Mouse (Mus musculus) neutrophil, adult 5-6 weeks (primary cell): ENCODE data around the gene Chmp4b. TPM values are rescaled to one million over a fixed set of nuclear protein-coding genes. Genes with fewer than 3 reads are reported as not detected.

Experiments
- ATAC-seq: fragments of 151-379, 151-347 bp; 2 replicates; pipeline ENCODE4 v1.8.0; 2017; ENCODE audit warnings: mild to moderate bottlenecking, moderate TSS enrichment; ENCODE audit not compliant: insufficient number of reproducible peaks, poor library complexity, low FRiP score, severe bottlenecking; ENCODE audit errors: extremely low read depth
- total RNA-seq: library from RNA; stranded (forward); fragments of 200-1000 nt; gene quantifications from 2 replicates; pipeline ENCODE4 v1.2.3, GENCODE M21; 2017

Gene Chmp4b
- total RNA-seq: 151 and 159 TPM in 2 replicates

DNA sequence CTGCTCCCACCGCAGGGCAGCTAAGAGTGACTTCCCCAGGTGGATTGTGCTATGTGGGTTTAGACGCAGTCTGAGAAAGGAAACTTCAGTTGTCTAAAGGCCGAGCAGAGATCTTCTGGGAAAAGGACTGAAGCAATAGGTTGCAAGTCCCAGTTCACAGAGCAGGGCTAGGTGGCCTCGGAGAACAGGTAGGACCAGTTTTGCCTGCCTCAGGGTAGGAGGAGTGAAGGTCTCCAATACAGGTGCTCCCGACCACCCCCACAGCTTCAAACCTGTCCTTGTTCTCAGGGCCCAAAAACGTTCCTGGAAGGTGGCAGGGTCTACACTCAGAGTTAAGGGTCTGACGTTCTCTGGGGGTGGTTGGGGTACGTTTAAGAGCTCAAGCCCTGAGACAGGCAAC lies at the start of gene Chmp4b:
TSS of gene Chmp4b (plus strand) at position 343 of the 400 bp plus-strand sequence.
- ATAC-seq: no peak

DNA sequence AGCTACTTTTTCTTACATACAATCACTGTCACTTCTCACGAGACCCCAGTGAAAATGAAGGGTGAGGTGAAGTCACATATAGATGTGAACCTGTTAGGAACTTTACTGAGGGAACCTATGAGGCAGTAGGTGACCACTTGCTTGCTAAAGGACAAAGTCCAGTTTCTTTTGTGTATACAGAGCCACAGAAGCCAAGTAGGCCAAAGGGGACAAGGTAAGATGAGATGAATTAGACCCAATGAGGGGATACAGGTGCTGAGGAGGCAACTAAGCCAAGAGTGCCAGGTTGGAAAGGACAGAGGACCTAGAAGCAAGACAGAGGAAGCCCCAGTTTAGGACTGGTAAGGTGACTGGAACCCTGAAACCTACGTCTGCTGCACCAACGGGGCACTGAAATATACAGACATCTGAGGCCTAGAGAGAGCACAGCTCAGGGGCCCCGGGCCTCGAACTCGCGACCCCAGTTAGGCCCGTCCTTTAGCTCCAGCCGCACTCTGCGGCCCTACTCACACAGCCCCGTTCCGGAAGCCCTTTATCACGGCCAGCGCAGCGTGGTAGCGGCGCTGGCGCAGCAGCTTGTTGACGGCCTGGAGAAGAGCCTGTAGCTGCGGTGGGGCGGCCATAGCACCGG lies 48.4 kb upstream of the Chmp4b start:
- no peak for ATAC-seq

DNA sequence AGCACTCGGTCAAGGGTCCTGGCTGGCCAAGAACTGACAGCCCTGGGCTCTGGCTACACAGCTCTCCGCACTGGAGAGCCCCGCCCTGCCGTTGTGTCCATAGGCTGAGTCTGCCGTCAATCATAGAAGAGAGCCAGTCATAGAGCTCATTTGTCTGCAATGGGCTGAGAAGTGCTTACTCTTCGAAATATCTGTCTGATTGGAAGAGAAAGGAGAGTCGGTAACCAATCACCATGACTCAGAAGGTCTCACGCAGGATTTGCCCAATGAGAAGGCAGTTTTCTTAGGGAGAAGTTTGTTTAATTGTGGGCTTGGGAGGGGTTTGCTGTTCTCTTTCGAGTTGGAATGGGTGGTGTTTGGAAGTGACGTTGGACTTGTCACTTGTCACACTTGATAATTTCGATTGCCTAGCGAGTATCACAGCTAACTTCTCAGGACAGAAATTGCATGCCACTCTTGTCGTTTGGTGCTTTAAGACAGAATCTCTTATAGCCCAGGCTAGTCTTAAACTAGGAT lies 47.8 kb upstream of the Chmp4b start, which contains the start of gene Pxmp4:
TSS of gene Pxmp4 (minus strand) at position 71 of the 516 bp plus-strand sequence.
- peak; percentile 96 for ATAC-seq

DNA sequence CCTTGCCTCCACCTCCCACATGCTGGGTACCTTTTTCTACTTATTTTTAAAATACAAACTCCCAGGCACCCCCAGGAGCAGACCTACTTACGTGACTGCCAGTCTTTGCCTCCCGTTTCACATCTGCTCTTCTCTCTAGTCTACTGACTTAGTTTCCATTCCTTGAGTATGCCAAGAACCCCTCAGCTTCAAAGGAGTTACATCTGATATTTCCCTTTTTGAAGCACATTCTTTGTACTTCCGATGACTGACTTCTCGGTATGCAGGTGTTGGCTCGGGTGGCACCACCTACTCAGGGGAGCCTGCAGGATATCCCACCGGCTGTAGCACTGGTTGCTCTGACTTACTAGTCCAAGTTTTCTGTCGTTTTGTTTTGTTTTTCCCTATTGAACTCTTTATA lies 47.3 kb upstream of the Chmp4b start:
- ATAC-seq: no peak

DNA sequence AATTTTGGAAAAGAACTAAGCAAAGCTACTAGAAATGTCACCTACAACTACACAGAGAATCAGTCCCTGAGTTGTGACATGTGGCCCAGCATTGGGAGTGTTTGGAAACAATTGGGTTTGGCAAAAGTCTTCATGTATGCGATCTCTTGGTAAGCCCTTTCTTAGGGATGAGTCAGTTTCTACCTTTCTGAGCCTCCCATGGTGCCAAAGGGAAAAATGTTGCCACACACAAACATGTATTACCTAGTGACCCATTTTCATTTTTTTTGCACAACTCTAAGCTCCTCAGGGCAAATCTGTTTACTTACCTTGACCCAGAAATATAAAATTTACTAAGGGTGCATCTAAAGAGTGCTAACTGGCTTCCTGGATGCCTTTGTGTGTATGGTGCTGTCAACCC lies 44.5 kb upstream of the Chmp4b start:
- ATAC-seq: no peak

DNA sequence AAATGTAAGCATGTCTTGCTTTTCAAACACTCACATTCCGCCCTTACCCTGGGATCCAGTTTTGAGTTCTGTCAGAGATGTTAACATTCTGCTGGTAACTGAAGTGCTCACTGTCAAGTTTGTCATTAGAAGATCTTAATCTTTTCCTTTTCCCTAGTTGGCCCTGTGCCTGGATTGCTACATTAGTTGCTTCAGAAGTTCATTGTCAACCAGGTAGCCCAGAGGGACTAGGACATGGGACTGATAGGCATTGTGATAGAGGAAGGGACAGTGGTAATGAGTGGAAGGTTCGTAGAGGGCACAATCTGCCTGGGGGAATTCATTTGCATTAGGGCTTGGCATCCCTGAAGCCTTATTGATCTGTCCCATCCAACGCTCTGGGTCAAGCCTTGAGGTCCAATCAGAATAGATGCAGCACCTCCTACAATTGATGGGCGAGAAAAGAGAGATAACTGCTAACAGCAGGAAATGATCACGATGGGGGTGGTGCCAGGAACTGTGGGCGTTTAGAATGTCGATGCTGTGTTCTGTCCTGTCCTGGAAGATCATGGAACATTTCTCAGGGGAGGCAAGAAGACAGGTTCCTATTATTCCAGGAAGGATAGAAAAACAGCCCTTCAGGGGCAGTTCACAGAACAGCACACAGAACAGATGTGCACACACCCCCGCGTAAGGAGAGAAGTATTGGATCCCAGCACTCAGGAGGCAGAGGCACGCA lies 42.3 kb upstream of the Chmp4b start:
- no peak for ATAC-seq

DNA sequence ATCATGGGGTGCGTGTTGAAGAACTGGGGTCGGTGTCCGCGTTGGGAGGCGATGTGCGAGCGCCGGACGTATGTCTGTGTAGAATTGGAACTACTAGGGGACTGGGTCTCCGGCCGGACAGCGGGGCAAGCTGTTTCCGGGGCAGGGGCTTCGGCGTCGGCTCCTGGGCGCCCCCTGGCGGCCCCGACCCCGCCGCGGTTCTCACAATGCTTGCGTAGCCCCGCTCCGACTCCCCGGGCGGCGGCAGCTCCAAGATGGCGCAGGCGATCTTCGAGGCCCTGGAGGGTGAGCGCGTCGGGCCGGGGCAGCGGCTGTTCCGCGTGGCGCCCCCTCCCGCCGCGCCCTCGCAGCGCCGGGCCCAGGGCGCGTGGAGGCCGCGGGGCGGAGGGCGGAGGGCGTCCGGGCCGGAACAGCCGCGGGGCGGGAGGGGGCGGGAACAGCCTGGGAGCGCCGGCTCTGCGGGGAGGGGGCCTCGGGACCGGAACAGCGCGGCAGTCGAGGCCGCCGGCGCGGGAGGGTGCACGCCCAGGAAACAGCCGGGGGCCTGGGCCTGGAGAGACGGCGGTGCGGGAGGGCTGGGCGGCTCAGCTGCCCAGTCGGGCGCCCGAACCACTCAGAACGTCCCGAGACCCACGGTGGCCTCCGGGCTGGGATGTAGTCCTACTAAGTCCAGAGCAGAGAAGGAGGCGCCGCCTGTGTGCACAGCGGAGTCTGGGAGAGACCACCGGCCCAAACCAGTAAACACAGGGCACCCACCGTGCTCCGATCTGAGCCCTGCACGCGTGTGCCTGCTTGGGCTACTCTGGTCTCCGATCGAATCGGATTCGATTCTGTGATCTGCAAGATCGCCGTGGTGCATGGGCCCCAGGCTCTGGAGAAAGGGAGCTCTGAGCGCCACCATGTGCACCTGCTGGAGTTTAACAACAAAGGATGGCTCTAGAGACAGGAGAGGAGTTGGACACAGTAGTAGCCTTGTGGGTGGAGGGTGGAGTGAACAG lies 38.1 kb upstream of the Chmp4b start, which contains the start of the genes Zfp341 and 4930519P11Rik:
TSS of gene Zfp341 (plus strand) at position 180 of the 998 bp plus-strand sequence.
TSS of gene 4930519P11Rik (minus strand) at position 320 of the 998 bp plus-strand sequence.
- ATAC-seq: peak; percentile 80

DNA sequence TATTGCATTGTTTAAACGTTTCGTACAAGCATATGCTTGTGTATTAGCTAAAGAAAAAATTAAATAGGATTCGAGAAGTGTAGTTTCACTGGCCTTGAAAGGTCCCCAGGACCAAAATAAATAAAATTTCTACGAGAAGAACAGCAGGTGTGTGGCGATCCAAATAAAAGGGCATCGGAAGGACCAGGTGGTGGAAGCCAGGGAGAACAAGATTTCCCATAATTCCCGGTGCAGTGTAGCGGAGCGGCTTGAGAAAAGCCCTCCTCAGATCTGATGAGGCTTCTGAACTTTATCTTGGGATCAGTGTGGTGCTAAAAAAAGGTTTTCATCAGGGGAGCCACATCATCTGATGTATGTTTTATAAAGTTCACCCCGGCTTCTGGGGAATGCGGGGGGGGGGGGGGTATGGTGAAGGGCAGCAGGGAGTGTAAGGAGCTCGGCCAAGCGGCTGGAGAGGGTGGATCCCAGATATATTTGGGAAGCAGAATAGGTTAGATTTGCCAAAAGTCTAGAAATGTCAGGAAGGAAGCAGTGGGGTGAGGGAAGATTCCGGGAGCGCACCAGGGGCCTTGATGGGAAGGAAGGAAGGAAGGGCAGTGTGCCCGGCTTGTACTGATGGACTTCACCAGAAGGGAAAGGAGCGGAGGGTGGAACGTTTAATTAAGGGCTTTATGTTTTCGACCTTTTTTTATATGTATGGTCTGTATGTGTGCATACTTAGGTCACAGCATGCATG lies 36.5 kb upstream of the Chmp4b start:
- no peak for ATAC-seq

DNA sequence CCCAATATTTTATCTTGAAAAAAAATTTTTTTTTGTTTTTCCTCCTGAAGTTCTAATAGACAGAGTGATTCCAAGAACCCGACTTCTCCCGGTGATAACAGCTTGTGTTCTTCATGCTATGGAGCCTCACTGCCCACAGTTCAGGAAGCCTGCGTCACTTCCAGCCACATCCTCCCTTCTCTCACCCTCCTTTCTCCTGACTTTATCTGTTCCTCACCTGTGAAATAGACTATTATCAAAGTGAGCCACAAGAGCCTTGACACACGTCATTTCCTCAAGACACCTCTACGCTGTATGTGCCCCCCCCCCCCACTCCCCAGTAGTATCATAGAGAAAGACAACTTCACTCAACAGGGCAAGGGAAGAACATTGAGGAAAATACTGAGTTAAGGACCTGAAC lies 35.8 kb upstream of the Chmp4b start:
- no peak for ATAC-seq

DNA sequence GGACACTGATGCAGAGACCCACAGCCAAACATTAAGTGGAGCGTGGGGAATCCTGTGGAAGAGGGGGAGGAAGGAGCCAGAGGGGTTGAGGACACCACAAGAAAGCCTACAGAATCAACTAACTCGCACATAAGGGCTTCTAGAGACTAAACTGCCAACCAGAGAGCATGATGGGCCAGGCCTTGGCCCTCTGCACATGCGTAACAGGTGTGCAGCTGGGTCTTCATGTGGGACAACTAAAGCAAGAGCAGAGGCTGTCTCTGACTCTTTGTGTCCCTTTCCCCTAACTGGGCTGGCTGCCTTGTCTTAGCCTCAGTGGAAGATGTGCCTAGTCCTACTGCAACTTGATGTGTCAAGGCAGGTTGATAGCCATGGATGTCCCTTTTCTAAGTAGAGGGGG lies 34.4 kb upstream of the Chmp4b start:
- ATAC-seq: no peak

DNA sequence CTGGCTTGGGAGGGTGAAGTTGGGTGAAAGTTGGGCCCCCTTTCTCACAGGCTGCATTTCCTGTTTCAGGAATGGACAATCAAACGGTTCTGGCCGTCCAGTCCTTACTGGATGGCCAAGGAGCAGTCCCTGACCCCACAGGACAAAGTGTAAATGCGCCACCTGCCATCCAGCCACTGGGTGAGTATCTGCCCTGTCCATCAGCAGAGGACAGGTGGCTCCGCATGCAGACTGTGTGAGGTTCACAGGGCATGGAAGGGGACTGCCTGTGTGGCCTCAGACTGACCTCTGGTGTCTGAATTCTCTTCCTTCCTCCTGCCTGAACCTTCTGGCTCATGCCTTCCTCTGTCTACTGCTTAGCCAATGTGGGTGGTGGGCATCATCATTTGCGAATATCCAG lies 29.8 kb upstream of the Chmp4b start:
- ATAC-seq: no peak

DNA sequence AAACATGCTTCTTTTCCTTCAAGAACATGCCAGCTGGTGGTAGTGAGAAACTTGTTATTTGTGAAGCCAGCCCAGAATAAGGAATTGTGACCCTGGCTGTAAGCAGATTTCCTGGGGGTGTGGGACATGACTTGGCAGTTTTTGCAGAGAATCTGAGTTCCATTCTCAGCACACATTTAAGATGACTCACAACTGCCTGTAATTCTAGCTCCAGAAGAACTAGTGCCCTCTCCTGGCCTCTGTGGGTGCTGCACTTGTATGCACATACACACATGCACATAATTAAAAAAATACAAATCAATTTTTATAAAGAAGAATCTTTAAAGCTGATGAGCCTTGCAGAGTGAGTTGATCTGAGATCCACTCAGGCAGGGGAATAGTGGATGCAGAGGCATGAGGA lies 27.4 kb upstream of the Chmp4b start:
- no peak for ATAC-seq

DNA sequence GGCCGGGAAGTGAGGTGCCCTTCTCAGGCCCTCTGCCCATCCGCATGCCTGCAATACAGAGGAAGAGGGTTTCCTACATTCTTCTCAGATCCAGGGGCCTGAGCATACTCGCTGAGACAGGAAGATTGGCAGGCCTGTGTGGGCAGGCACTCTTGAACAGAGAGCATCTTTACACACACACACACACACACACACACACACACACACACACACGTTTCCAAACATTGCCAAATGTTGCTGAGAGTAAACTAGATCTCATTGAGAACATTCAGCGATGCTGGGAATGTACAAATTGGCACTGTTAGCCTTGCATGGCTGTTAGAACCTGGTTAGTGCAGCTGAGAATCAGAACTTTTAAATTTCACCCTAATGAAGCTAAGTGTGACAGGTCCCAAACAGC lies 21.0 kb upstream of the Chmp4b start:
- no peak for ATAC-seq

DNA sequence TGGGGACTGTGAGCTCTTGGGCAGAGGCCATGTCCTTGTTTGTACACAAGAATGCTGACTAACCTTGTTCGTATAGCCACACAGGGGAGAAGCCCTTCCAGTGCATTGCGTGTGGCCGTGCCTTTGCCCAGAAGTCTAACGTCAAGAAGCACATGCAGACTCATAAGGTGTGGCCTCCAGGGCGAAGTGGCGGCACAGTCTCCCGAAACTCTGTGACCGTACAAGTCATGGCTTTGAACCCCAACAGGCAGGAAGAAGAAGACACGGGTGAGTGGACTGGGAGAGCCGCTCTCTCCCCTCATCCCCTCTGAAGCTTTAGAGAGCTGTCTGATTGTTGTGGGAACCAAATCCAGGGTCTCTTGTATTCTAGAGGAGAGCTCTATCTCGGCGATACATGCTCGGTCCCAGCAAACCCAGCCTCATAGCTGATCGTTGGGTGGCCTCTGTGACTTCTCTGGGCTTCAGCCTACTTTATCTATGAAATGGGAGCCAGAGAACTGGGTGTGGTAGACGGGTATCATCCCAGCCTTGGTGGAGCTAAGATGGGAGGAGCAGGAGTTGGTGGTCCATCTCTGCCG lies 19.2 kb upstream of the Chmp4b start:
- ATAC-seq: no peak

DNA sequence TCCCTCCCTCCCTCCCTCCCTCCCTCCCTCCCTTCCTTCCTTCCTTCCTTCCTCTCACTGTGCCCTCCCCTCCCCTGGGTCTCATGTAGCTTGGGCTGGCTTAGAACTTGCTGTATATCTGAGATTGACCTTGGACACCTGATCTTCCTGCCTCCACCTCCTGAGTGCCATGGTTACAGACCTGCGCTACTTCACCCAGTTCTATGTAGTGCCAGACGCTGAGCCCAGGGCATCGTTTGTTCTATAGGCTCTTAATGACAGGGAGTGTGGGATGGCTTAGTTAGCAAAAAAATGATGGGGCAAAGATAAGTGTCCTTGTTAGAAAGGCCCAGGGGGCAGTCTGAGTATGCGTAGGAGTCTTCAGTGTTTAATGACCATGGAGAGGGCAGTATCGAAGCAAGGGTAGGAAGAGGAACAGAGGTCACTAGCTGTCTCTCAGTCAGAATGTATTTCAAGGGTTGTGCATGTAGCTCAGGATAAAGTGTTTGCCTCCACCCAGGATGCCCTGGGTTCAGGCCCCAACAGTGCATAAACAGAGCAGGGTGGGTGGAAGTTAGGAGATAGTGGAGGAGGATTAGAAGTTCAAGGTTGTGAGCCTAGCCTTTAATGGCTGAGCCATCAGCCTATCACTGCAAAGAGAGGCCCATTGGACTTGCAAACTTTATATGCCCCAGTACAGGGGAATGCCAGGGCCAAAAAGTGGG lies 18.3 kb upstream of the Chmp4b start:
- no peak for ATAC-seq

DNA sequence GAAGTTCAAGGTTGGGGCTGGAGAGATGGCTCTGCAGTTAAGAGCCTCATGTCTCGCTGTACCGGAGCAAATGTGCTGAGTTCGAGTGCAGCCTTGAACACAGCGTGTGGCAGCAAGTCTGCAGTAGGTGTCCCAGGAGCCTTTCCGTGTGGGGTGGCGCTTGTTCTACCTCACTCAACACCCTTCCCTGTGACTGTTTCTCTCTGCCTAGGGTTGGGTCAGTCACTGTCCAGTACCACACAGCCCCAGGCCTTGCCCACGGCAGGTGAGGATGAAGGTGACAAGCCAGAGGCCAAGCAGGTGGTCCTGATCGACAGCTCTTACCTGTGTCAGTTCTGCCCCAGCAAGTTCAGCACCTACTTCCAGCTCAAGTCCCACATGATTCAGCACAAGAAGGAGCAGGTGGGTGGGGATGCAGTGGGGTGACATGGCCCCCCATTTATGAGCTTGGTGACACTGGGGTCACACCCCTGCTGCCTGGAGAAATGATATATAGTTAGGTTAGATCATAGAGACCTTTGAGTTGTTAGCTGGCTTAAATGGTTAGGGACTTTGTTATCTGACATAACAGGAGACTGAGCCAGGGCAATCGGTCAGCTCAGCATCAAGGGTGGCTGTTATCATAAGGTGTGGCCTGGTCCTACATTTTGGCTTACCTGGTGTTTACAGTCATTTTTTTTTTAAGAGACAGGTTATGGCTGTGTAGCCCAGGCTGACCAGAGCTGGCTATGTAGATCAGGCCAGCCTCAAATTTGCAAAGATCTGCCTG lies 17.4 kb upstream of the Chmp4b start:
- no peak for ATAC-seq

DNA sequence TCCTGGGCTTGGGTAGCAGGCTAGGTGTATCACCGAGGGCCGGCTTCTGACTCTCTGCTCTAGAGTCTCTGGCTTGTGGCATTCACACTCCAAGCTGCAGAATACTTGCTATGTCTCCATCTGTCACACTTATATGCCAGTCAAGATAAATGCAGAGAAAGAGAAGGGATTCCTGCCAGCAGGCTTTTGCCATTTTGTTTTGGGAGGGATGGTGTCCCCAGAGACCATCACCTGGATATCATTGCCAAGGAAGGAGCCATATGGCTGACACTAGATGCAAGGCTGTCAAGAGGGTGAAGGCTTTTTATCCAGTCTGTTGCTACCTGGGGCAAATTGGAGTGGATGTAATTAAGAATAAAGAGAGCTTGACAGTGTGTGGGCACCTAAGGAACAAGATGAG lies 15.7 kb upstream of the Chmp4b start:
- ATAC-seq: no peak
